Mouse (Mus musculus): ENCODE measurements around the gene Ciita.

GRCm38 (mm10) chr16:10446573-10447263, 33.1 kb upstream of the Ciita start:
- TF ChIP-seq POLR2A (IDR thresholded peaks at IDR 0.05; ENCODE audit: borderline replicate concordance, extremely low read depth, insufficient read depth, insufficient read length, poor library complexity, severe bottlenecking) (no peak), CTCF (IDR thresholded peaks at IDR 0.05; ENCODE audit: borderline replicate concordance, extremely low read depth, insufficient read depth, insufficient read length) (no peak)

Measured in brain, embryonic 14.5 days (tissue).